Mouse (Mus musculus): ENCODE measurements around the gene S100a6. TPM values are rescaled to one million over a fixed set of nuclear protein-coding genes. Genes with fewer than 3 reads are reported as not detected.
A peak's percentile ranks its signal among the peaks of the same experiment; 100 is the strongest.

Gene S100a6
- total RNA-seq, 2 experiments from 2014 or later, result 26.3 to 30.1 TPM

GRCm38 (mm10) chr3:90600036-90600435 is 12.6 kb upstream of the S100a6 start:
- no peak for DNase-seq (ENCODE audit: low spot score in 2 of 2)

GRCm38 (mm10) chr3:90600458-90601195 is 12.1 kb upstream of the S100a6 start:
- no peak for DNase-seq (ENCODE audit: low spot score in 2 of 2)

GRCm38 (mm10) chr3:90601486-90602110 is 11.1 kb upstream of the S100a6 start, which contains the start of gene Gm42674:
Gene Gm42674, plus strand, starts transcription at chr3:90601904.
- DNase-seq (ENCODE audit: low spot score in 2 of 2), result no peak

DNA sequence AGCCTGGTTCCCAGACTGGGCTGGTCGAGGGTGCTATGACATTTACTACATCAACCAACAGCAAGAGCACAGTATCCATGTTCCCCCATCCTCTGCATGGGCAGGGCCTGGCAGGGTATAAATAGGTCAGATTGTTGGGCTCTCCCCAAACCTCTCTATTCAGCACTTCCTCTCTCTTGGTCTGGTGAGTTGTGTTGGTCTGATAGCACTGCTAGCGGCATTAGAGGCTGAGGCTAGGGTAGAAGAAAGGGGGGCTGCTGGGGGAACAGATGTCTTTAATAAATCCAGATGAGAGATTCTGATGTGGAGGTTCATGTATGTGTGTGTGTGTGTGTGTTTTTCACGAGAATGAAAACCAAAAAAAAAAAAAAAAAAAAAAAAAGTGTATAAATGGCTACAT is 9.1 kb upstream of the S100a6 start, which contains the start of gene S100a4:
Gene S100a4, plus strand, starts transcription at position 149 of the 400 bp plus-strand sequence.
- DNase-seq (ENCODE audit: low spot score in 2 of 2), result no peak

DNA sequence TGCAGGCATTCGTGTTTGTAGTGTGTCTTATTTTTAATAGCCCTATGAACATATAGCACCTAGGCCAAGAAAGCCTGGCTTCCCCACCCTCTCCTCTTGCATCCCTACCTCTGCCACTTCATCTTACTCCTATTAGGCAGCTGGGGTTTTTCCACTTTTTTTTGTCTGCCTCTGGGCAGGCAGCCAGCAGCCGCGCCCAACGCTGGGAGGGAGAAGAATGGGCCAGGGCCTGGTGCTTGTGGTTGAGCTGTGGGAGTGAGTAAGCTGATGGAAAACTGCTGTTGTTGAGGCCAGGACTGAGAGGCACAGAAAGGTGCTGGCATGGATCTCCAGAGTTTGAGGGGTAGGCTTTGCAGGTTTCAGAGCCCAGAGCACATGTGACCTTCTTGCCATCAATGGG is 8.3 kb upstream of the S100a6 start:
- peak; percentile 53 to 55 for DNase-seq (ENCODE audit: low spot score in 2 of 2)

GRCm38 (mm10) chr3:90605049-90605448 is 7.6 kb upstream of the S100a6 start:
- DNase-seq (ENCODE audit: low spot score in 2 of 2), result no peak

DNA sequence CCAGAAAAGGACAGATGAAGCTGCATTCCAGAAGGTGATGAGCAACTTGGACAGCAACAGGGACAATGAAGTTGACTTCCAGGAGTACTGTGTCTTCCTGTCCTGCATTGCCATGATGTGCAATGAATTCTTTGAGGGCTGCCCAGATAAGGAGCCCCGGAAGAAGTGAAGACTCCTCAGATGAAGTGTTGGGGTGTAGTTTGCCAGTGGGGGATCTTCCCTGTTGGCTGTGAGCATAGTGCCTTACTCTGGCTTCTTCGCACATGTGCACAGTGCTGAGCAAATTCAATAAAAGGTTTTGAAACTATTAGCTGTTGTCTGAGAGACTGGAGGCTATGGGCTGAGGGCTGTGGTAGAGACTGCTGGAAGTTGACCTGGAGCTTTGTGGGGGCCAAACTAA is 6.9 kb upstream of the S100a6 start:
- DNase-seq (ENCODE audit: low spot score in 2 of 2), result no peak

DNA sequence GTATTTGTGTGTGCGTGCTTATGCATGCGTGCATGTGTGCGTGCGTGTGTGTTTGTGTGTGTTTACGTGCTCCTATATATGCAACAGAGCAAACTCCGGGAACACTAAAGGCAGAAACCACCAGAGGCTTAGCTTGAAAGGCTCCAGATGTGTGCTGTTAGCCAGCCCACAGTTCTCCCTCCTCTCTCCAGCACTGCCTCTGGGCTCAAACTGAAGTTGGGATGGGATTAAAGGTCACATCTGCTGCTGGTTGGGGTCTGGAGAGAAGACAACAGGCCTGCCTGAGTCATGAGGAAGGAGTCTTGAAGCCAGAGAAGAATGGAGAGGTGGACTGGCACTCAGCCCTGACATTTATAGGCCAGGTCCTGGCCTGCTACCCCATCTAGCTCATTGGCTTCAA is 6.5 kb upstream of the S100a6 start:
- no peak for DNase-seq (ENCODE audit: low spot score in 2 of 2)

GRCm38 (mm10) chr3:90607361-90607760 is 5.3 kb upstream of the S100a6 start:
- no peak for DNase-seq (ENCODE audit: low spot score in 2 of 2)

DNA sequence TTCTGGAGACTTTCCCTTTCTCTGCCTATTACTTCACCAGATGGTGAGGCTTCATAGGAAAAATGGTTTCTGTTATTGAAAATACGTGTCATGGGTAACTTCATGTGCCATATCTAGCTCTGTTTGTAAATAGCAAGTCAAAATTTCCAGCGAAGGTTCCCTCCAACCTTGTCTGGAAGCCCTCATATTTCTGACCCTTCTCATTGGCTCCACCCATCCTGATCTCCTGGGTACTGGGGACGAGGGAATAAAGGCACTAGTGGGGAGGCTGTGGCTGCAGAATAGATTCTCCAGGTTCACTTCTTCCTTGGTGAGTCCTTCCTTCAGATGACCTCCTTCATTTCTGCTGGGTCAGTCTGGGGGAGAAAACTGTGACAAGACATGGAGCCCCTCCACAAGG is 4.5 kb upstream of the S100a6 start, which contains the start of gene S100a5:
Gene S100a5, plus strand, starts transcription at position 301 of the 400 bp plus-strand sequence.
- no peak for DNase-seq (ENCODE audit: low spot score in 2 of 2)

DNA sequence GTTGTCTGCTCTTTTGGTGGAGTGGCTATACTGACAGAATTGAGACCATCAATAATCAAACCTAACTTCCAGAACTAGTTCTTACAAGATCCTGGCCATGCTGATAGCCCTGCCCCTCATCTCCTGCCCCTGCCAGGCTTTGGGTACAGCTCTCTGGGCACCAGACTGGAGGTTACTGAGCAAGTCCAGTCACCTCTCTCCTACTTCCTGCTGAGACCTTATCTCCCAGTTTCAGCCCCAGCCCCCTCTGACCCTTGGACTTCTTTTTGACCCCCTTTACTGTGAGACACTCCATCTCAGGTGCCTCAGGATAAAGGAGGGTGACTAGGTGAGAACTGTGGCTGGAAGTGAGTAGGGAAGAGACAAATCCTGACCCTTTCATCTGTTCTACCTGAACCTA is 3.6 kb upstream of the S100a6 start:
- no peak for DNase-seq (ENCODE audit: low spot score in 2 of 2)

DNA sequence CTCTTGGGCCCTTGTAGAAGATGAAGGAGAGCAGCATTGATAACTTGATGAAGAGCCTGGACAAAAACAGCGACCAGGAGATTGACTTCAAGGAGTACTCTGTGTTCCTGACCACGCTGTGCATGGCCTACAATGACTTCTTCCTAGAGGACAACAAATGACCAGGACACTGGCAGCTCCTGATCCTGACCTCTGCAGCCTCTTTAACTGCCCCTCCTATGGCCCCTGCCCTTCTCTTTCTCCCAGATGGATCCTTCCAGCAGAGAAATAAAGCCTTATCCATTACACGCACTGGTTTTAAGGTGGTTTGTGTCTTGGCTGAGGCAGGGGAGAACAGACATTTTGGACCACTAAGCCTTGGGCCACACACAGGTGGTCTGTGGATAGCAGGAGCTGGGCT is 1.2 kb upstream of the S100a6 start:
- DNase-seq (ENCODE audit: low spot score in 2 of 2), result no peak

- DNase-seq (ENCODE audit: low spot score in 2 of 2), result no peak
Observed at GRCm38 (mm10) chr3:90612061-90612460, 621 bp upstream of the S100a6 start.

DNA sequence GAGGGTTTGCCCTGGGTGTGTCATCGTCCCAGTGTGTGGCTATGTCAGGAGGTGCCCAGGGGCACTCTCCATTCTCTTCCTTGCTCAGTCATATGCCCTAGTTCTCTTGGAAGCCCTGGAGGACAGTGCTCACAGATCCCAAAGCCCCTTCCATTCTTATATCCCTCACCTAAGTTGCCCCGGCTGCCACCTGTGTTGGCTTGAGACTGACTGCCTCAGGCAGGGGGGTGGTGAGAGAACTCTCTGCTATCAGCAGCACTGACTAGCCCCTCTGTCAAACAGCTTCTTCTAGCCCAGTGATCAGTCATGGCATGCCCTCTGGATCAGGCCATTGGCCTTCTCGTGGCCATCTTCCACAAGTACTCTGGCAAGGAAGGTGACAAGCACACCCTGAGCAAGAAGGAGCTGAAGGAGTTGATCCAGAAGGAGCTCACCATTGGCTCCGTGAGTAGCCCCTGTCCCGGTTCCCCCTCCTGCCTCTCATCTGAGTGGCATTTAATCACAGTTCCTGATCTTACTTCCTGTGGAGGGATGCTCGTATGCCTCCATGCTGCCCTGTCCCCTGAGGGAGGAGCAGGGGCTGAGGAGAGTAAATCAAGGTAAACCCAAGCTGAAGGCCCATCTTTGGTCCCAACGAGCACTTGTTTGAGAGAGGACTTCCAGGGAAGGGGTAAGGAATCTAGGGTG is 922 bp downstream of the S100a6 start:
- no peak for DNase-seq (ENCODE audit: low spot score in 2 of 2)

GRCm38 (mm10) chr3:90614148-90614530 is 1.5 kb downstream of the S100a6 start:
- no peak for DNase-seq (ENCODE audit: low spot score in 2 of 2)

DNA sequence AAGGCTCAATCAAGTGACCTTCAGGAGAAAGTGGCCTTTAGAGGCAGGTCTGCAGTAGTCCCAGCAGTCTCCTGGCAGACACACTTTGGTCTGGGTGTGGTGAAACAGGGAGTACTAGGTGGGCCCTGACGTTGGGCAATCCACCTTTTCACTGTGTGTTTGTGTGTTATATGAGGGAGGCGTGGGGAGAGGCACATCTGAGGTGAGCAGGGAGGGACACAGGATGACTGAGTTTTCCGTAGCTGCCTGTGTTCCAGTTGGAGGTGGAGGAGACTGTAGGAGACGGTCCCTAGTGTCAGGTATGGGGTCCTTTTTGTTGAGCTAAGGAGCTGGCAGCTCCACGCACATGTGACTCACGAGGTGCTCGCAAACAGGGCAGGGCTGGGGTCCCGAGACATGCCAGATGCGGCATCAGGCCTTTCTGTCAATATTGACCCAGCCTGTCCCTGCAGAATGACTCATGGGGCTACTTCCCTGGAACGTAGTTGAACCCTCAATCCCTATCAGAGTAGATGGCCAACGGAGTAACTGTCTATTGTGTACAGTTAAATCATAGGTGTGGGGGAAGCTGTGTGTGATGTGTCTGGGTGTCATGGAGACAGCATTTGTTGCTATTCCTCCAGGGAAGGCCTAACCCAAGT is 2.0 kb downstream of the S100a6 start:
- DNase-seq (ENCODE audit: low spot score in 2 of 2), result no peak

GRCm38 (mm10) chr3:90615415-90615814 is 2.7 kb downstream of the S100a6 start:
- peak; percentile 58 to 73 for DNase-seq (ENCODE audit: low spot score in 2 of 2)

DNA sequence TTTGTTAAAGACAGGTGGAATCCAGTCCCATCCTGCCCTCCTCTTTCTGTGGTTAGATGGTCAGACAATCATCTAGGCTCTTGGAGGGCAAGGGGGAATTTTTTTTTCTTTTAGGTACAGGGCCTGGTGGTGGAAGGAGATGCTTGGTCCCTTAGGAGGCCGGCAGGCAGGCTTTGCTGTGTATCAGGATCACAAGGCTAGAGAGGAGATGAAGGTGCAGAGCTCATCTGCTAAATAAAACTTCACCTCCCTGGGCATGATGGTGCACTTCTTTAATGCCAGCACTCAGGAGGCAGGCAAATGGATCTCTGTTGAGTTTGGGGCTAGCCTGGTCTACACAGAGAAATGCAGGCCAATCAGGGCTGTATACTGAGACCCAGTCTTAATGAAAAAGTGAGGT is 3.2 kb downstream of the S100a6 start:
- DNase-seq (ENCODE audit: low spot score in 2 of 2), result no peak

DNA sequence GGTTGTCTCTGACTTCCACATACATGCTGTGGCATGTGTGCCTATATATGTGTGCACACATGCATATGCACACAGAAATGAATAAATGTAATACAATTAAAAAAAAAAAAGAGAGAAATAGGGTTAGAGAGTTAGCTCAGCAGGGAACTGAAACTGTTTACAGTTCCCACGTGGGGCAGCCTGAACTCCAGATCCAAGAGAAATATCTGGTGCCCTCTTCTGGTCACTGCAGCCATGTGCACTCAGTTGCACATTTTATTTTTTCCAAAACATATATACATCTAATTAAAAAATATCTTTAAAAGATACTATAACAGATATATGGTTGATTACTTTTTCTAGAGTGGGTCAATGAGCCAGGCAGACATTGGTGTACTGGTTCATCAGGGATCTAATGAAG is 4.9 kb downstream of the S100a6 start:
- no peak for DNase-seq (ENCODE audit: low spot score in 2 of 2)

GRCm38 (mm10) chr3:90621552-90621951 is 8.9 kb downstream of the S100a6 start:
- DNase-seq (ENCODE audit: low spot score in 2 of 2), result no peak

DNA sequence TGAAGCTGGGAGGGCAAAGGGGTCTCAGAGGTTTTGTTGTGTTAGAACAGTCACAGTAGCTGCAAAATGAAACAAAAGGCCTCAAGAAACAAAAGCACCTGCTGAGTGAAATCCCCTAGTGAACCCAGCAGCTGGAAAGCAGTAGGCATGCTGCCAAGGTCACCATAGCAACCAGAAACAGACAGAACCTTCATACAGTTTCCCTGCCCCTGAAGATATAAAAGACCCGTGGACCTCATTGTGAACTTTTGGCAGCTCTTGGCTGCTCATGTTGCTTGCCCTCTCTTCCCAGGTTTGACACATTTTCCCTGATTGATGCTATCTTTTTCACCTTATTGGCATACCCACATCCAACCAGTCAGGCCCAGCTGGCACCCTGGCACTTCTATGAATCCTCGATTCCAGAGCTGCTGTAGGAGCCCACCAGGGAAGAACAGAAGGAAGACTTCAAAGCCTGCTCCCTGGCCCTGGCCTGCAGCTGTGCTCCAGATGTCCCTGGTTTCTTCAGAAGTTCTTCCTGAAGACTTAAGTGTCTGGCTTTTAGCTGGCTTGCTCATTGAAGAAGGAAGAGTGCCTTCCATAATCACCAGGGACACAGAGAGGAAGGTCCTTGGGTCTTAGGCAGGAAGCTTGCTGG is 10.9 kb downstream of the S100a6 start:
- DNase-seq (ENCODE audit: low spot score in 2 of 2), result no peak

All from layer of hippocampus, postnatal 14 days (tissue).